Mouse (Mus musculus) megakaryocyte progenitor cell, adult 5-6 weeks (primary cell): ENCODE measurements around the gene Derl3. TPM values are rescaled to one million over a fixed set of nuclear protein-coding genes. Genes with fewer than 3 reads are reported as not detected.
"Not testable (repeated sequence)": the region's sequence is repeated elsewhere in the genome, so short reads cannot be mapped to it uniquely, and the experiment has no call there.

Source experiments
- ATAC-seq: replicated peaks from 2 replicates; pipeline ENCODE4 v1.8.0; 2016; ENCODE audit warnings: mild to moderate bottlenecking, moderate TSS enrichment, inconsistent platforms; ENCODE audit not compliant: poor library complexity
- total RNA-seq, 2 experiments: library from RNA; stranded (forward) in 1 of 2; stranded (reverse) in 1 of 2; fragments of 157-497, 149-512 nt in 1 of 2; fragments of 200-1000 nt in 1 of 2; gene quantifications; 2 replicates each; pipeline versions ENCODE4 v1.2.3 to v1.2.4; 2015 to 2017

Gene Derl3
- total RNA-seq, 2 experiments from 2014 or later = 0.64 to 2.2 TPM

DNA sequence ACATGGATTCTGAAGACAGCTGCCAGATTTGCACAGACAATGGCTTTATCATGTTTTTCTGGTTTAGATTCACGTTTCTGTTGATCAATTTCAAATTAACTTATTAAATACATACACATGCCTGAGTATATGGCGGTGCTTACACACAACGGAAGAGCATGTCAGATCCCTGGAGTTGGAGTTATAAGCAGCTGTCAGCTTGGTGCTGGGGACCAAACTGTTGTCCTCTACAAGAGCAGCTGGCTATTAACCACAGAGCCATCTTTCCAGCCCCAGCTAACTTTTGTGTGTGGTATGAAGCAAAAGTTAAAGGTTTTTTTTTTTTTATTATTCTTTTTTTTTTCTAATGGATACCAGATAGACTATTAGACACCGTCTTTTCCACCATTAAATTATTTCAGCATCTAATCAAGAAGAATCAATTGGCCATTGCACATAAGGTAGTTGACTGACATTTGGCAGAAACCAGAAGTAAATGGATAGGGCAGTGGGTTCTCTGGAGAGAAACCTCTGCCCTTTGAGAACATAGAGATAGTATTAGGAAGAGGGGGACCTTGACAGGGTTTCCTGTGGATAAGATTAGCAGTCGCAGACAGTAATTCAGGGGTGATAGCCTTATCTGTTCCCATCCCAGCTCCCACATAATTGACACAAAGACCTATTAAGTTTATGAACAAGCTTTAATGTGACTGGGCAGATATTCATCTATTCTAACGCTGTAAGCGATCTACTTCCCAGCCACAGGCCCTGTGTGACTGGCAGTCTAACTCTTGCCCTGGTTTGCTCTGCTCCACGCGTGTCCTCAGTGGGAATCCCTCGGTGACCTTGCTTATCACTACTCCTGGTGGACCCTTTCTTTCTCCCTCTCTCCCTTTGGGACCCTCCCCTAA, 20.9 kb upstream of the Derl3 start:
- ATAC-seq = no peak

DNA sequence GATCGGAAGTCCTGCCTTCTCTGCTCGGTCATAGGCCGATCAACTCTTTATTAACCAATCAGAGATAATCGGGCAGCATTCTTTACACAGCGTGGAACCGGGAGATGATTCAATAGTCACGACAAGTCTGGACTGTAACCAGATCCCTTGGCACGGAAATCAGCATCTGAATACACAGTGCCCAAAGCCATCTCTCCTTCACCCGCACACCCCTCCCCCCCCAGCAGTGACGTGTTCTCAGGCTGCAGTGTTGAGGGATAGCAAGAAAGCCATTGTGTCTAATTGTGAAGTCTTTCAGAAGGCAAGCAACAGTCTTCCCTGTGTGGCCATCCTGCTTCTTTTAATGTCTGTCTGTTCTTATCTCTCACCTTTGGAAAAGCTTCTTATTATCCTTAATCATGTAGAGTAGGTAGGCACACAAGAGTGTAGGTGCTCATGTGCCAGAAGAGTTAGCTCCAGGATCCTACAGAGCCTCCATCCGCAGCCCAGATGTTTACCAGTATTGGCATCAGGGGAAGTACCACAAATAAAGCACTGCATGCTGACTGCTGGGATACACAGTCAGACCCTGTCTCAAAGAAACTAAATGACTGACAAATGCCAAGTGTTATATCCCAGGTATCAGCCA, 20.2 kb upstream of the Derl3 start:
- ATAC-seq = peak; percentile 82

DNA sequence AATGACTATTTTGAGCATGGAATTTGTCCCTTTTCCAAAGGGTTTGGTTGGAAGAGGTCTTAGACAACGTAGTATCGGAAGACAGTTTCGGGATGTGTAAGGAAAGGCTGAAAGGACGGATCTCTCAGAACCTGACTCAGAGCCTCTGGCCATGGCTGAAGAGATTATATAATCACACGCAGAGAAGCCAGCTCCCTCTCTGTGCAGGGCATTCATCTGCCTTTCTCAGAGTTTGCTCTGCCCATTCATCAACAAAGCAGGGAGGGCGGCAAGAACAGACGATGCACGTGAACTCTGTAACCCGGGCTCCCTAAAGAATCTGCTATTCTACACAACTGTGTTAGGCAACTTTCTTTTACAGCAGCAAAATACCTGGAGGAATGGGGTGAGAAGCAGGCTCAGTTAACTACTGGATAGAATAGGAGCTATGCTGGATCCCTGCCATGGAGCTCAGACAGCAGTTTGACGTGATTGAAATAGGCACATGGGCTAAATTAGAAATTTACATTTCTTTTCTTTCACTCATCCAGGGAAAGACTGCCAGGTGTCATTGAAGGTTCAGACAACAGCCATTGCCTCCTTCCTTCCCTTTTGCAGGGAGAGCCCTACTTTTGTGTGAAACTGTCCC, 19.6 kb upstream of the Derl3 start:
- ATAC-seq = no peak

DNA sequence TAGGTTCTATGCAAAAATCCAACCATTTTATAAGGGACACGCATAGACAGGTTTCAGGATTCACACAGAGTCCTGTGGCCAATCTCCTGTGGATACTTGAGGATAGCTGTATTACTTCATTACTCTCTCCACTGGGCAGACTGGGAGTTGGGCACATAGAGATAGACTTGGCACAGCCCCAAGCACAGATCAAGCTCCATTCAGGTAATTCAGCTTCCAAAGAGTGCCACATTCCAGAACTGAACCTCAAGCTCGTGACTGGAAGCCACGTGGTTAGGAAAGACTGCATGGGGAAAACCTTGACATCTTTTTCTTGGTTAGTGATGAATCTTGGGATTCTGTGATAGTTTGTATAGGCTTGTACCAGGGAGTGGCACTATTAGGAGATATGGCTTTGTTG, 14.4 kb upstream of the Derl3 start:
- ATAC-seq = no peak

DNA sequence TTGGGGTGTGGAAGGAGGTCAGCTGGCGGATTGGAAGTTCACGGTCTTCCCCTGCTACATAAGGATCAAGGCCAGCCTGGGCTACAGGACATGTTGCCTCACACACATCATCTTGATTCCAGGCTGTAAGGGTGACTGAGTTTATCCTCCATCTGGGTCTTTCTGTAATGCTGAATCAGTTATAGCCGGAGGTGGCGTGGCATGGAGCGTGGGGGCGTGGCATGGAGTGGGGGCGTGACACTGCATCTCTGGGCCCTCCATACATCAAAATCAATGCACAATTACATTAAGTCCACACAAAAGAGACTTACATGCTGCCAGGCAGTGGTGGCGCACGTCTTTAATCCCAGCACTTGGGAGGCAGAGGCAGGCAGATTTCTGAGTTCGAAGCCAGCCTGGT, 12.9 kb upstream of the Derl3 start:
- no peak for ATAC-seq

DNA sequence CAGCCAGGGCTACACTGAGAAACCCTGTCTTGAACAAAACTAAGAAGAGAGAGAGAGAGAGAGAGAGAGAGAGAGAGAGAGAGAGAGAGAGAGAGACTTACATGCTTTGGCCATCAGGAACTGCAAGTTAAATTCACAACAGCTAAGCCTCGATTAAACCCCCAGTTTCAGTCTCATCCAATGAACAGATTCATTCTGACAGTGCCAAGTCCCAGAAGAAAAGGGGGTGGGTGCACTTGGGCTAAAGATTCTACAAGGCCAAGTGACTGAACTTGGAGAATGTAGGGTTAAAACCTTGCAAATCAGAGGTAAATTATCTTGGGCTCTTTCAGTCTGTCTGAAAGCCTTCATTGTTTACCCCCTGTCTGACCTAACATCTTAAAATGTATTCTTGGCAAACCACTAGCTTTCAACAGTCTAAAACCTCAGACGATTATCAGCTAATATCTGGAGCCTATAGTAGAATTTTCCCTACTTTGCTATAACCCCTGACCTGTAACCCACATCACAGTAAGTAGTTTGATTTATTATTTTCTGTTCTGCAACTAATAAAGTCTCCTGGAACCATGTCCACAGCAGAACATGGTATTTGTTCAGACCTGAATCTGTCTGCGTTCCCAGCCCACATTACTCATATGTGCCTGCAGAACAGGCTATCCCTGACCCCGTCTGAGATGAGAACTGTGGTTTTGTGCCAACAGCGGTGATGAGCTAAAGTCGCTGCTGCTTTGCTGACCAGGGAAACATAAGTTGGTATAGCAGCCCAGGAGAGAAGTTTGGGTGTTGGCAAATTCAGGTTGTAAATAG, 12.2 kb upstream of the Derl3 start:
- ATAC-seq = no peak

DNA sequence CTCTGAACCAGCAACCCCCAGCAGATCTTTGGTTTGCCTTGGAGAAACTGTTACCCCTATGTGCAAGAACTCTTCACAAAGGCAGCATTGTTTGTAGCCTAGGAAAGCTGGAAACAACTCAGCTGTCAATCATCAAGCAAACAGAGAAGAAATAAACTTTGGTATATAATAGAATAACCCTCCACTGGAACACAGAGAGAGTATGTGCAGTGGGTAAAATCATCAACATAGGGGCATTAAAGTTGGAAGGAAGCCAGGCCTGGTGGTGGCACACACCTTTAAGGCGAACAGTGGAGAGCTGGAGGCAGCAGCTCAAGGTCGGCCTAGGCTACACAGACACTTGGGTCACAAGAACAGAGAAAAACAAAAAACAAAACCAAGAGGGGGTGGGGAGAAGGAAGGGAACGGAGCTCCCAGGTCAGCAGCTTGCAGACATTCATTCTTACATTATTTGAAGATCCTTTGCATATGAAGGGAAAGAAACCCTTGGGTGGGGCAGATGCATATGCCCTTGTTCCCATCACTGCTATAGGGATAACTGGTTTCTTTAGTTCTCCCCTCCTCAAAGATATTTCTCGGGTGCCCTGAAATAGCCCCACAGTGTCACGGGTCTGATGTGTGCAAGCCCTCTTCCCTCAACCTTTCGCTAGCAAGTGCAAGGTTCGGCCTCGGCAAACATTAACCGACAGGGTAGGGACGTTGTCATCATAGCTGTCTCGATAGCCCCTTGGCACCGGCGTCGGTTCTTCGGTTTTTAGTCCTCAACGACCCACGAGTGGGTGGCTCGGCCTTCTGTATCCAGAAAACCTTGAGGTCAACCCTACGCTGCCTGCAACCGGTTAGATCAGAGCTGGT, 11.4 kb upstream of the Derl3 start:
- no peak for ATAC-seq

DNA sequence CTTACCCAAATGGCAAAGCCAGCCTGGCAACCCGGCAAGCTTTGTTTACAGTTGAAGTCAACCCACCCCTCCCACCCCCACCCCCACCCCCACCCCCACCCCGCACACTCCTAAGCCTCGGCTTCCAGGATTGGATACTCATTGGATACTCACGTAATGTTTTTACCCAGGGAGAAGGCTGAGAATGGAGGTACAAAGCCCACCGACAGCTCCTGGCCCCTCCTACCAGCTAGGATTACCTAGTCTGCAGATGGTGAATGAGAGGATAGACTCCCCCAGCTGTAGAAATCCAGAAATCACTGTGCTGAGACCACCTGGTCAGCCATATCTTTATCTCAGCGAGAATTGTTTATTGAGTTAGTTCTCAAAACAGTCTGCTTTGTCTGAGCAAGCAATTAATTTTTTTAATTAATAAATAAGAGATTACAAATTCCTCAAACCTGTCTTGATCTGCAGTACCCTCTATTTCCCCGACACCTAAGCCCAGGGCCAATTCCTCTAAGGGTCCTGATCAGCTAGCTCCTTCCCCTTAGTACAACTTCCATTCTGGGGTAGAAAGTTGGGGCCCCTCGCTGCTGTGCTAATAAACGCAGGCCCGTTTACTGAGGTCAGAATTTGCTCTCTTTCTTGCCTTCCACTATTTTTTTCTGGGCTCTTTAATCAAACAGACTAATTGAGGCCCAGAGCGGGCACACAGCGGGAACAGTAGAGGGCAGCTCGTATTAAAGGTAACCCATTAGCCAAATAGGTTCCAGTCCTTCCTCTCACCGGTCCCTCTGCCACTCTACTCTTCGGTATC, 10.6 kb upstream of the Derl3 start:
- ATAC-seq = no peak

DNA sequence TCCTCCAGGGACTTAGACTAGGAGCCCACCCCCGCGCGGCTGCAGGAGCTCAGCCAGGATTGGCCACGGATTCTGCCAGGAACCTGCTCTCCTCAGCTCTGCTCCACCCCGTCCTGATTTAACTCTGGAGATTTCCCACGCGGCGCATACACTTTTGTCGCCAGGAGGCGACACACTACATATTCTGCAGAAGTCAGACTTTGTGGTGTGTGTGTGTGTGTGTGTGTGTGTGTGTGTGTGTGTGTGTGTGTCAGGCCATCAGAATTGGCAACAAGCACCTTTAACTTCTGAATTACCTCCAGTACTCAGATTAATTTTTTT, 10.0 kb upstream of the Derl3 start:
- ATAC-seq = peak; percentile 87

DNA sequence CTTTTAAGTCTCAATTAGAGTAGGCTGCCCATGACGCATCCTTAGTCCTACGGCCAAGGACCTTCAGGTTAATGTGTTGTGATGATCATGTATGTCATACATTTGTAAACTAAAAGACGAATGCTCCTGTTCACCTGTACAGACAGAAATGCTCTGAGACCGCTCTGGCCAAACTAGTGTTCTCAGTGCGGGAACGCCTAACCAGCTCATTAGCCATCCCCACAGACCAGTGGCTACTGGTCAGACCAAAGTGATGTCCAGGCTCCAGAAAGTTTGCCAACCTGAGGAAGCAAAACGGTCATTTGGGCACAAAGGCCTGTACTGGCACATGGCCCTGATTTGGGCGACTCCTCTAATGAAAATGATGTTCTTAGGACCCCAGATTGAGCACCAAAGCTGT, 8.5 kb upstream of the Derl3 start:
- no peak for ATAC-seq

DNA sequence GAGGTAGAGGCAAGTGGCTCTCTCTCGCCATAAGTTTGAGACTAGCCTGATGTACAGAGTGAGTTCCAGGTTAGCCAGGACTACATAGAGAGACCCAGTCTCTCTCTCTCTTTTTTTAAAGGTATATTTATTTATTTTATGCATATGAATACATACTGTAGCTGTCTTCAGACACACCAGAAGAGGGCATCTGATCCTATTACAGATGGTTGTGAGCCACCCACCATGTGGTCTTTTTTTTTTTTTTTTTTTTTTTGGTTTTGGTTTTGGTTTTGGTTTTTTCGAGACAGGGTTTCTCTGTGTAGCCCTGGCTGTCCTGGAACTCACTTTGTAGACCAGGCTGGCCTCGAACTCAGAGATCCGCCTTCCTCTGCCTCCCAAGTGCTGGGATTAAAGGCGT, 5.7 kb upstream of the Derl3 start:
- ATAC-seq = not testable (repeated sequence)

DNA sequence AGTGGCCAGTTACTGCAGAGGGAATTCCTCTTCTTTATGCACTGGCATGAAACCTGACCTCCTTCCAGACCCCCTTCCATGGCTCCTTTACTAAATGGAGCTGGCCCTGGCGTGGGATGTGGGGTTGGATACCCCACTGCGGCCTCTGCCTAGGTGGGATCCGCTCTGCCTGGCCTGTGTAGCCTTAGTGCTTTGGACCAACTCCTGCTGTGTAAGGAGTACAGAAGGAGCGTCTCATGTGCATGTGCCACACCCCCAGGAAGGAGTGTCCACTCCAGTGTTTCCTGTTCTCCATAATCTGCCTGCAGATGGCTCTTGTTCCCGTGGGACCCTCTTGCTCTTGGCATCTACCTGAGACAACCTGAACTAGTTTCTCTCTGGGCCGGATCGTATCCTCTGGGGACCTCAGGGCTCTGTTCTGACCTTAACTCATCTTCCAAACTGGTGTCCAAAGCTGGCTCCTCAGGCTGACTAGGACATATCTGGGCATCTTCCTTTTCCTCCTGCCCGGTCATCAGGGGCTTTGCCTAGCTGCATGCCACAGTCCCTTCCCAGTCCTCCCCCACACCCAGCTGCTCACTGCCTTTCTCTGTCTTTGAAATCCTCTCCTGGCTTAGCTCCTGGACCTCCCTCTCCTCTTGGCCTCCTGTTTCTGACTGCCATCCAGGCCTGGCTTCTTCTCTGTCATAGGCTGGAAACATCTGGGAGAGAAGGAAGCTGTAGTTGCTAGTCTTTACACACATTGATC, 3.6 kb upstream of the Derl3 start:
- ATAC-seq = no peak

DNA sequence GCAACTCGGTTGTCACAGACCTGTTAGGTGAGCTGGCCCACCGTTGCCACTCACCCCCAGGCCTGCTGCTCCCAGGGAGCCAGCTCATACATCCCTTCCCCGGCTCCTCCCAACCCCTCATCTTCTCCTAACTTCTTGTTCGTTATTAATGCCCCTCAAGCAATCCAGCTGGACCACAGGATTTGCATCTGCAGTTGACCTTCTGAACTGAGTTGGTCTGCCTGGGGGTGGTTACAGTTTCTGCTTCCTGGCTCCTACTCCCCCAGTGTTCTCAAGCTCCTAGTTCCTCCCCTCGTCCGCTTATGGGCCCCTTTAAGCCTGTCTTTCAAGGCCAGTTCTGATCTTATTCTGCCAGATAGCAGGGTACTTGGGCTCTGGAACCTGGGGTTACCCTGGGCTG, 1.4 kb downstream of the Derl3 start:
- ATAC-seq = no peak

DNA sequence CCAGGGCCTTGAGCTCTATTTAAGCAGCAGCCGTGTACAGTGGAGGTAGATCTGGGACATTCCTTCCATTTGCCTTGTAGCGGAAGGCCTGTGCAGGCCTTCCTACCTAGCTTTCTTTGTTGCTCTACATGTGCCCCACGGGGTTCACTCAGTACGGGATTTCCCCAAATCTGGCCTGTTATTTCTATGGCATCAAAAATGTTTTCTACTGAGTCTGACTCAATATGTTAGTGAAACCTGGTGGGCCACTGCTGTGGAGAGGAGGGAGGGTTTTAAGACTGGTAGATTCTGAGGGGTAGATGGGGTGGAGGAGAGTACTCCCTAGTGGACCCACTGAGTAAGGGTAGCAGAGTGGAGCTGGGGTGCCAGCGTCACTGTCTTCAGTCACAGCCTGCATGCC, 2.5 kb downstream of the Derl3 start:
- no peak for ATAC-seq

DNA sequence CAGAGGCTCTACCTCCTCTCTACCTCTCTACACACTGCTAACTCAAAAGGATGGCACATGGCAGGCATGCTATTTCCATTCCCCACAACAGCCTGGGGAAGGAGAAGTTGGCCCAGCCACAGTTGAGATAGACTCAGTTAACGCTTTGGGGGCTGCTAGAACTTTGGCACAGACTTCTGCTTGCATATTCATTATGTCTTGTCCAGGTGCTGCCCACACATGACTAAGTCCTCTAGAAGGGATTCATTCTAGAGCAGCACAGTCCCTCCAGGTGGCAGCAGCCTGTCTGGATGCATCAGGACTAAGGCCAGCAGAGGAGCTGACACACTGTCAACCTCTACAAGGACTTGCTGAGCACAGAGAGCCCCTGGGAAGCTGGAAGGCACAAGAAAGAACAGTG, 3.0 kb downstream of the Derl3 start:
- no peak for ATAC-seq

DNA sequence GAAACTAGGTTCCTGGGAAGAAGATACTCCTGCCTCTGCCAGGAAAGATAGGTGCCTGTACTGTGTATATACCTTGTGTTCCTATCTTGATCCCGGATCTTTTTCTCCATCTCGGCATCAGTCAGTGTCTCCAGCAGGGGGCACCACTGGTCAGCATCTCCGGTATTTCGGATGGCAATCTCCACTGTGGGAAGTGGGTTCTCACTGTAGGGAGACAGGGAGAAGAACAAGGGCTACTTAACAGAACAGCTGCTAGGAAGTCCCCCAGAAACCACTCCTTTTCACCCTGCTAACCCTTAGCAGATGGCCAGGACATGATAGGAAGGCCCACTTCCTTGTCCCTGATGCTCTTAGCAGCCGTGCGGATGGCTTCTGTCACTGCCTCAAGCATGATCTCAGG, 4.2 kb downstream of the Derl3 start:
- peak; percentile 26; the same call in 1 of the 2 replicates for ATAC-seq

DNA sequence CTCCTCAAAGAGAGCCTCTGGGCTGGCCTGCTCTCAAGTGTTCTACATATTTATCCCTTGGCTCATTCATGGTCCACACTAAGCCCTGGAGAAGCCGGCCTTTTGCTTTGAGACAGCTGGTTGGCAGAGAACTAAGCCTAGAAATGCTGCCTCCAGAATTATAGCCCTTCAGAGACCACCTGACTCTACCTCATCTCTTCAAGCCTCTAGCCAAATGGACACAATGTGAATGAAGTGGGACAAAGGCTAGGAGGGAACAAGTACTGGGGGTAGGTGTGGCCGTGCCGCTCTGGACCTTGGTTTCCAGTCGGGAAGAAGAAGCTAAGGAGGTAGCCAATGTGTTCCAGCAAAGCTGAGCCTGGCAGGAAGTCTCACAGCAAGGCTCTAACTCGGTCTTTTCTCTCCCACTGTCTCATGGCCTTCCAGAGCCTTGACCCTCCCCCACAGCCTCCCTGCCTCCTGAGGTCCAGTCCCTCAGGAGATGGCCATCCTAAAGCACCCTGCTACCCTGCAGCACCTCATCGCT, 4.9 kb downstream of the Derl3 start:
- no peak for ATAC-seq

DNA sequence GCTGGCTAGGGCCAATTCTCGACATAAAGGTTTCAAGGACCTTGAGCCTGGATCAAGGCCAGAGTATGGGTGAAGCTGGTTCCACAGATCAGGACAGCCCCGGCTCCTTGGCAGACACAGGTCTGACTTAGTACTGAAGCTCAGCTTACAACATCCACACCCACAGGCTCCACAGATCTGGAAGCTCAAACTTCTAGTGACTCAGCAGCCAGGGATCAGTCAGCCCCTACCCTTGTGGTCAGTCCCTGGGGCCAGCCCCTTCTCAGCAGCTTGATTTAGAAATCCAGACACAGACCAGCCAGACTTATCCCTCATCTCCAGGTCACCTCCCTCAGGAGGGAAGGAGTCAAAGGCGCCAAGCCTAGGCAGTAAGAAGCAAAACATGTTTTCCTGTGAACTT, 5.6 kb downstream of the Derl3 start:
- ATAC-seq = no peak

DNA sequence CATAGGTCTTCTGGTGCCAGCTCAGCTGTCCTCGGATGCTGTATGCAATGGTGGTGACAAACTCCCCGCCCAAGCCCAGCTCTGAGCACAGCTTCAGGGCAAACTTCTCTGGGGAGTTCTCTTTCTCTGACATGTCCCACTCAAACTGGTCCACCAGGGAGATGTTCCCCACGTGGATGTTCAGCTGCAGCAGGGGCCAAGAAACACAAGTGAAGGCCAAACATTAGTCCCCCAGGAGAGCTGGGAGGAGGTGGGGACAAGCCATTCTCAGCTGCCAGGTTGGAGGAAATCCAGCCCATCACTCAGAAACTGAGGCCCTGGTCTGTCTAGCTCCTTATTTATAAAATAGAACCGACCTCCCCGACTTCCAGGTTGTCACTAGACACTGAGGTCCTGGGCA, 11.2 kb downstream of the Derl3 start:
- ATAC-seq = no peak
